Mouse (Mus musculus) kidney, embryonic 14.5 days (tissue): Measurements from ENCODE around the gene Med4. TPM values are rescaled to one million over a fixed set of nuclear protein-coding genes. Genes with fewer than 3 reads are reported as not detected.
A peak's percentile ranks its signal among the peaks of the same experiment; 100 is the strongest.
"Not testable (repeated sequence)": the region's sequence is repeated elsewhere in the genome, so short reads cannot be mapped to it uniquely, and the experiment has no call there.

Experiments used
- ATAC-seq: fragments of 200-750 bp; cut with Nextera tagmentation; 2 replicates; pipeline ENCODE4 v1.8.0; 2017; ENCODE audit warnings: moderate number of reproducible peaks, mild to moderate bottlenecking, moderate TSS enrichment, moderate library complexity; ENCODE audit not compliant: low FRiP score, low TSS enrichment
- H3K27ac ChIP-seq: fragments of 300-500 bp; sonication (generic); 2 replicates; pipeline ENCODE4 v1.5.1; 2014; ENCODE audit warnings: low read depth, mild to moderate bottlenecking, low read length, moderate library complexity, mixed read lengths
- H3K27me3 ChIP-seq: fragments of 300-500 bp; sonication (generic); 2 replicates; pipeline ENCODE4 v1.6.1; 2014; ENCODE audit warnings: mild to moderate bottlenecking, low read length; ENCODE audit not compliant: control insufficient read depth, insufficient read depth
- H3K36me3 ChIP-seq: fragments of 300-500 bp; sonication (generic); 2 replicates; pipeline ENCODE4 v1.6.1; 2014; ENCODE audit warnings: low read length, mixed read lengths; ENCODE audit not compliant: control insufficient read depth, insufficient read depth
- H3K4me1 ChIP-seq: fragments of 300-500 bp; sonication (generic); 2 replicates; pipeline ENCODE4 v1.6.1; 2014; ENCODE audit warnings: low read length, mixed read lengths; ENCODE audit not compliant: control insufficient read depth, insufficient read depth
- H3K4me2 ChIP-seq: fragments of 300-500 bp; sonication (generic); replicated peaks from 2 replicates; pipeline ENCODE4 v1.6.1; 2014; ENCODE audit warnings: low read depth, mild to moderate bottlenecking, low read length
- H3K4me3 ChIP-seq: fragments of 300-500 bp; sonication (generic); 2 replicates; pipeline ENCODE4 v1.5.1; 2014; ENCODE audit warnings: mild to moderate bottlenecking, low read length
- H3K9ac ChIP-seq: fragments of 300-500 bp; sonication (generic); 2 replicates; pipeline ENCODE4 v1.6.1; 2014; ENCODE audit warnings: low read depth, mild to moderate bottlenecking, low read length, moderate library complexity
- H3K9me3 ChIP-seq: fragments of 300-500 bp; sonication (generic); 2 replicates; pipeline ENCODE4 v1.6.1; 2016; ENCODE audit warnings: low read length; ENCODE audit not compliant: control insufficient read depth
- WGBS: fragments of 180-500 bp; shearing (Covaris S2); extraction: QIAGEN DNeasy Blood & Tissue Kit; methylation state at CpG from one replicate; pipeline ENCODE4 v1.1.7; 2014; 5-methylcytosine and 5-hydroxymethylcytosine counted together
- polyA plus RNA-seq: library from polyadenylated mRNA; unstranded; fragments of >200 nt; fragmentation: Nextera tagmentation; extraction: Ambion mirVana; gene quantifications from 2 replicates; pipeline ENCODE4 v1.2.1, GENCODE M21; 2014

Med4 gene
- polyA plus RNA-seq, 1 experiment from 2014 or later = 90.6 TPM

GRCm38 (mm10) chr14:73507702-73508376, 2.0 kb upstream of the Med4 start:
- H3K36me3 ChIP-seq = peaks cover 10% of the 10 kb centered on the region
- no peak overlapping the region for H3K4me2 ChIP-seq
- 70% methylated on average over 11 of the region's 11 CpGs for WGBS
- H3K27me3 ChIP-seq = no peaks in the 10 kb centered on the region
- no peaks in the 10 kb centered on the region for H3K9me3 ChIP-seq
- H3K27ac ChIP-seq = no peak overlapping the region
- H3K9ac ChIP-seq = no peak overlapping the region
- no peak for ATAC-seq
- peaks cover 6% of the 10 kb centered on the region for H3K4me1 ChIP-seq
- H3K4me3 ChIP-seq = no peak overlapping the region

- no peak for ATAC-seq
- H3K4me3 ChIP-seq = no peak overlapping the region
- WGBS = 97% methylated on average over 6 of the region's 6 CpGs
- no peak overlapping the region for H3K9ac ChIP-seq
- H3K9me3 ChIP-seq = no peaks in the 10 kb centered on the region
- peaks cover 18% of the 10 kb centered on the region for H3K36me3 ChIP-seq
- H3K4me2 ChIP-seq = no peak overlapping the region
- H3K27me3 ChIP-seq = no peaks in the 10 kb centered on the region
- H3K27ac ChIP-seq = no peak overlapping the region
- peaks cover 6% of the 10 kb centered on the region for H3K4me1 ChIP-seq
Measured at GRCm38 (mm10) chr14:73508630-73509395, 1.0 kb upstream of the Med4 start.

DNA sequence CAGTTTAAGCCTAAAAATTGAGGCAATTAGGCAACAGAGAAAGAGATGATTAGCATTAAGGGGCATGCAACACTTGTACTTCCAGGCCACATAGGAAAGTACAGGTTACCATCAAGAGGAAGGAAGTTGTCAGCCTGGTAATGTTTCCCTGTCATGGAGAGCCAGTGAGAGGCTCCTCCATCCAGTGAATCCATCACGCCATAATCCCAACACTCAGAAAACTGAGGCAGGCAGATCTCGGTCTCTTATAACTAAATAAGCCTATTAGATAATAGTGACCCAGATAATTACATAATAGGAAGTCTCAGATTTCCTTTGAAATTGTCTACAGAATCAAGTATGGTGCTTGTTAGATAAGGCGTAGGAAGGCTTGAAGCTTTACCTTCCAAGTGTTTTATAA, 14.3 kb downstream of the Med4 start:
- Histone ChIP-seq H3K4me2 (no peak overlapping the region), H3K36me3 (no peaks in the 10 kb centered on the region), H3K4me3 (peak overlapping the region; percentile 47; the same call in 1 of the 2 replicates), H3K9me3 (no peaks in the 10 kb centered on the region), H3K4me1 (0 out of 2 replicates have a peak, but pooled peaks cover 4% of the 10 kb centered on the region), H3K9ac (no peak overlapping the region), H3K27me3 (no peaks in the 10 kb centered on the region), H3K27ac (no peak overlapping the region)
- no peak for ATAC-seq
- WGBS = 75% methylated on average over 3 of the region's 3 CpGs

GRCm38 (mm10) chr14:73524766-73525448, 15.1 kb downstream of the Med4 start, which contains the start of gene Sucla2:
Sucla2 (plus strand) TSS chr14:73525319.
- Histone ChIP-seq H3K27me3 (no peaks in the 10 kb centered on the region), H3K27ac (peak within 1 kb of the TSS; percentile 79; the same call in 1 of the 2 replicates), H3K4me3 (peak within 1 kb of the TSS; percentile 47), H3K4me2 (peak within 1 kb of the TSS; percentile 31), H3K9me3 (no peaks in the 10 kb centered on the region), H3K4me1 (0 out of 2 replicates have a peak, but pooled peaks cover 4% of the 10 kb centered on the region), H3K9ac (peak within 1 kb of the TSS; percentile 52), H3K36me3 (no peaks in the 10 kb centered on the region)
- under 1% methylated on average over 38 of the region's 41 CpGs for WGBS
- peak; percentile 99 for ATAC-seq

- H3K9ac ChIP-seq, H3K27me3 ChIP-seq, H3K4me2 ChIP-seq, H3K36me3 ChIP-seq, H3K4me1 ChIP-seq, H3K4me3 ChIP-seq, H3K9me3 ChIP-seq, H3K27ac ChIP-seq, ATAC-seq: not testable (repeated sequence)
- 88% methylated on average over 3 of the region's 3 CpGs for WGBS
Measured at GRCm38 (mm10) chr14:73528661-73529060, 18.8 kb downstream of the Med4 start.

DNA sequence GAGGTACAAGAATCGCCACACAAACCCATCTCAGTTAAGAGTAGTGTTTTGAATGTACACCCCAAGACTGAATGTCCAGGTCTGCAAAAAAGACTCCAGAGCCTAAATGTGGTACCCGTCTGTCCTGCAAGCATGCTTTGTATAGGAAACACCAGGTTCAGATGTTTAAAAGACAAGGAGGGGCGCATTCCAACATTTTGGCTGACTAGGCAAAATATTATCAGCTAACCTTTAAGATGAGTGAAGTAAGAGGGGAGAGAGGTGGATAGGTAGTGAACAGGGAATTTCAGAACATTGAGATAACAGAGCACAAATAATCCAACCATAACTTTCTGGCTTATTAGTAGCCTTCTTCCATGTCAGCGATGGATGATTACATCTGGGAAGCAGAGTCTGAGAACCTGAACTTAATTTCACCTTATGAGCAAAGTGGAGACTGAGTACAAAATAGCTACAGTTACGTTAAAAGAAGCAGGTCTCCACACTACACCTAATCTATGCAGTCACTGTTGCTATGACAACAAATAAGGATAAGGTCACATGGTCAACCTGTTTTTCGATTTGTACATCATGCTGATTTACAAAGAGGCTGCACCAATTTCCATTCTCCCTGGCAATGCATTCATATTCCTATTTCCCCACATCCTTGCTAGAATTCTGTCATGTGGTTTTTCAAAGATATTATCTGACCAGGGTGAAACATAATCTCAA, 24.1 kb downstream of the Med4 start:
- no peaks in the 10 kb centered on the region for H3K4me1 ChIP-seq
- H3K9ac ChIP-seq = no peak overlapping the region
- ATAC-seq = no peak
- WGBS = 80% methylated on average over 6 of the region's 6 CpGs
- no peak overlapping the region for H3K4me3 ChIP-seq
- no peak overlapping the region for H3K27ac ChIP-seq
- H3K4me2 ChIP-seq = no peak overlapping the region
- H3K27me3 ChIP-seq = no peaks in the 10 kb centered on the region
- H3K36me3 ChIP-seq = no peaks in the 10 kb centered on the region
- no peaks in the 10 kb centered on the region for H3K9me3 ChIP-seq

GRCm38 (mm10) chr14:73535641-73536040, 25.8 kb downstream of the Med4 start:
- H3K9ac ChIP-seq = no peak overlapping the region
- H3K27me3 ChIP-seq = no peaks in the 10 kb centered on the region
- H3K9me3 ChIP-seq = no peaks in the 10 kb centered on the region
- no peak overlapping the region for H3K4me3 ChIP-seq
- H3K4me1 ChIP-seq = no peaks in the 10 kb centered on the region
- H3K36me3 ChIP-seq = no peaks in the 10 kb centered on the region
- no peak for ATAC-seq
- no peak overlapping the region for H3K27ac ChIP-seq
- H3K4me2 ChIP-seq = no peak overlapping the region
- WGBS = 90% methylated on average over 2 of the region's 2 CpGs

- no peak for ATAC-seq
- Histone ChIP-seq H3K27ac (no peak overlapping the region), H3K27me3 (no peaks in the 10 kb centered on the region), H3K9me3 (no peaks in the 10 kb centered on the region), H3K4me2 (no peak overlapping the region), H3K4me1 (no peaks in the 10 kb centered on the region), H3K4me3 (no peak overlapping the region), H3K9ac (no peak overlapping the region), H3K36me3 (no peaks in the 10 kb centered on the region)
- WGBS = 74% methylated on average over 6 of the region's 6 CpGs
Measured at GRCm38 (mm10) chr14:73543781-73544180, 34.0 kb downstream of the Med4 start.
